Comparison of ENCODE assay signal across 23 mouse cellular contexts in the genomic region with DNA sequence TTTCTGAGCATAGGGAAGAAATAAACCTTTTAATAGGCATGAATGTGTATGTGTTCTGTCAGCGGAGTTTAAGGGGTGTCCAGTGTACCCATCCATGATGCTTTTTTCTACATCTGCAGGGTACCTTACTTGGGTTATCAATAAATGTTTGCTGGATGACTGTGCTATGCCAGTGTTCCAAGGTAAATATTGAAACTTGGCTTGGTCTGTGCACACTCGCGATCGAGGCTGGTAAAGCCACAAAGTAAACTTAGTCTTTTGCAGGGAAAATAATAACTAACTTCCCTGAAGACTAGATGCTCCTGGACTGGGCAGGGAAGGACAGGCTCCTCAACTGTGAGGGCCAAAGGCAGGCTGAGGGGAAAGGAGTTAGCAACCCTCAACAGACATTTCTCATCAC. TPM values are rescaled to one million over a fixed set of nuclear protein-coding genes. Genes with fewer than 3 reads are reported as not detected.
"Had no signal": no experiment of that assay in that cellular context is flagged by ENCODE, and none has a peak within 500 bp of the region (broad histone marks: within the 10 kb centered on the region; RNA-seq: fewer than 3 reads in every experiment).

No protein-coding gene starts in this region.

- H3K4me1 ChIP-seq: heart, embryonic 10.5 days; heart, embryonic 12.5 days; hindbrain, embryonic 10.5 days; hindbrain, embryonic 12.5 days; intestine, embryonic 15.5 days had no signal

- H3K9ac ChIP-seq: heart, embryonic 12.5 days; hindbrain, embryonic 12.5 days; hindbrain, embryonic 14.5 days; intestine, embryonic 15.5 days had no signal

- H3K4me2 ChIP-seq: heart, embryonic 12.5 days; hindbrain, embryonic 12.5 days; hindbrain, embryonic 14.5 days; intestine, embryonic 15.5 days; liver, embryonic 11.5 days had no signal

- DNase-seq: gastrocnemius, adult 2 months; gastrocnemius, postnatal 10 days; gastrocnemius, postnatal 25 days; heart, postnatal 10 days; heart, postnatal 4 days; kidney, adult 18-20 months; kidney, adult 8-10 months; kidney, postnatal 10 days; kidney, postnatal 36 days; layer of hippocampus, adult 9-11 months; layer of hippocampus, postnatal 36 days had no signal

- ATAC-seq: forebrain, embryonic 16.5 days; hindbrain, embryonic 16.5 days; inflammation-experienced regulatory T-cells, adult 6 months; intestine, postnatal 0 days had no signal

- H3K27ac ChIP-seq: gastrocnemius, adult 2 months; heart, embryonic 10.5 days; hindbrain, embryonic 10.5 days; hindbrain, embryonic 12.5 days; hindbrain, embryonic 14.5 days; intestine, embryonic 15.5 days had no signal

- H3K27me3 ChIP-seq: heart, embryonic 12.5 days; hindbrain, embryonic 12.5 days; intestine, embryonic 15.5 days had no signal

- H3K4me3 ChIP-seq: gastrocnemius, adult 2 months; heart, embryonic 10.5 days; heart, embryonic 12.5 days; hindbrain, embryonic 10.5 days; hindbrain, embryonic 12.5 days; intestine, embryonic 15.5 days had no signal

- H3K9me3 ChIP-seq: heart, embryonic 10.5 days; heart, embryonic 12.5 days; hindbrain, embryonic 10.5 days; hindbrain, embryonic 12.5 days; intestine, embryonic 15.5 days had no signal

RNA-seq across cellular contexts. Expression of a gene that starts 18.6 kb away (rescaled TPM):
- total RNA-seq: granulocyte monocyte progenitor cell, adult 5-6 weeks had no signal
- polyA plus RNA-seq: inflammation-experienced regulatory T-cells, adult 6 months had no signal

RNA-seq across cellular contexts. Expression of a gene that starts 19.1 kb away (rescaled TPM):
- total RNA-seq: granulocyte monocyte progenitor cell, adult 5-6 weeks had no signal
